Mouse (Mus musculus) spleen, embryonic (tissue): Measurements from ENCODE around the gene Galnt18.

Source experiments
- CTCF ChIA-PET: fragments of 350-600 bp; sonication (Branson Sonifier 250); formaldehyde crosslinking; loops from one replicate; lab custom pipeline; 2022; lab: Charles Lee

The Galnt18 gene

DNA sequence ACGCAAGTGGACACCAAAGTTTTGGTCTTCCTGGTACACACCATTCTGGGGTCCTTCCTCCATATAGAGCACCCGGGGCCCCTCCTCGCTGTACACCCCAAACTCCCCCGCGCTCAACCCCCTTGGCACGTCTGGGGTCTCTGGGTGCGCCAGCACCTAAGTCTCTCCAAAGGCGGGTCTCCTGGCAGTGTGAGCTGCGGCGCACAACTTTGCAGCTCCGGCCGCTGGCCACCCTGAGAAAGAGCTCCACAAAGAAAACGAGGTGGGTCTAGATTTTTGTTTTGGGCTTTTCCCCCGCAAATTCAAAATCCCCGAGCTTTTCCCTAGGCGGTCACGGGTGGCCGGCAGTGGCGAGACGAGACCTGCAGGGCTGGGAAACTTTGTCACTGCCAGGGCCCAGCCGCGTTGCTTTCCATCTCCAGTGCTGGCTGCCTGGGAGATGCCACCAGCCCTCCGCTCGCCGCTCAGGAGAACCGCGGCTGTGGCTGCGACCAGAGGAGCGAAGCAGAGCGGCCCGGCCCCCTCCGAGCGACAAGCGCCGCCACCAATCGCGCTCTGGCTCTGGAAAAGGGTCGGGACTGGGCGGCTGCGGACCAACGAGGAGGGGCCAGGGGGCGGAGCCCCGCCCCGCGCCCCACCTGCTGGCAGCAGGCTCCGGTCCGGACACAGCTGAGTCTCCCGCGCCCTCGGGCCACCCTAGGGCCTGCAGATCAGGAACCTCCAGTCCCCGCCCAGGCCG lies at the start of gene Galnt18:
Galnt18 (minus strand) TSS at position 474 of the 739 bp plus-strand sequence.
- CTCF ChIA-PET = no interaction called here

DNA sequence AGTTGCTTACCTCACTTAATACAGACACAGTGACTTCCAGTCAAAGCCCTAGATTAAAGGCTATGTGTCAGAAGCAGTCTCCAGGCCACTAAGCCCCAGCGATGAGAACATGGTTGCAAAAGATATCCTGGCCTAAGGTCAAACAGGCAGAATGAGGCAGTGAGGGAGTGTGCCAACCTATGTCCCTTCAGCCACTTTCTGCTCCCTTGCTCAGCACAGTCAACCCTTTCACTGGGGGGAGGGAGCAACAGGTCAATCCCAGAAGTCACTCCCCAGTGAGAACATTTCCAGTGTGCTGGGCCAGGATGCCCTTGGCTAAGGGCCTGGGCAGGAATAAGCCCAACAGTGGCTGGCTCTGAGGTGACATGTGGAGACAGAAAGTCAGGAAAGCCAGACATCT lies 47.6 kb upstream of the Galnt18 start:
- CTCF ChIA-PET = no interaction called here

DNA sequence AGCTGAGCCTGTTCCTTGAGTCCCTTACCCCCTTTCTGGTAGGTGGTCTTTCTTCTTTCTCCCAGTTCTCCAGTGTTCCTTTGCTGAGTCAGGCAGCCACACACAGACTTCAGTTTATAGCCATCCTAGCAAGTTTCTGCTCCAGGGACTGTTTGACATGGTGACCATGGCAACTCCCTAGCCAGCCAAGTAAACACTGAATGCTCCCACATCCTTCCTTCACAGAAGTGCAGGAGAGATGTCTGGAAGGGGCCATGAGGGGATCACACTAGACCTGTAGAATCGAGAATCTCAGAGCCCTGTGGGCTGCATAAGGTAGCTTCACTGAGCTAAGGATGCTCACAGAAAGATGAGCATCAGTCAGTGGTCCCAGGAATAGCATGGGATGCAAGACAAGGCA lies 33.3 kb upstream of the Galnt18 start:
- CTCF ChIA-PET = no interaction called here

DNA sequence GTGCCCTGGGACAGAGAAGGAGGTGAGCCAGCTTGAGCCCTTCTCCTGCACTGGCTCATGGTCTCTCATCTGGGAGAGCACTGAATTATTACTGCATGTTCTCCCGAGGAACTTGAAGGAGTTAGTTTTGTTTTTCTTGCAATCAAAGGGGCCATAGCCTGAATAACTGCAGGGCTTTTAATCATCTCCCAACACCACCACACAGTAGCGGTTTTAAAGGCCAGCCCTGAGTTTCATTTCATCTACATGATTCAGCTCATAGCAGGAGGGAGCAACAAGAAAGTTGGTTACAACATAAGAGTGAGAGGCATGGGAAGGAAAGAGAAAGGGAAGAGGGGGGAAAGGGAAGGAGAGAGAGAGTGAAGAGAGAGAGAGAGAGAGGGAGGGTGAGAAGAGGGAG lies 31.3 kb upstream of the Galnt18 start:
- CTCF ChIA-PET = no interaction called here

DNA sequence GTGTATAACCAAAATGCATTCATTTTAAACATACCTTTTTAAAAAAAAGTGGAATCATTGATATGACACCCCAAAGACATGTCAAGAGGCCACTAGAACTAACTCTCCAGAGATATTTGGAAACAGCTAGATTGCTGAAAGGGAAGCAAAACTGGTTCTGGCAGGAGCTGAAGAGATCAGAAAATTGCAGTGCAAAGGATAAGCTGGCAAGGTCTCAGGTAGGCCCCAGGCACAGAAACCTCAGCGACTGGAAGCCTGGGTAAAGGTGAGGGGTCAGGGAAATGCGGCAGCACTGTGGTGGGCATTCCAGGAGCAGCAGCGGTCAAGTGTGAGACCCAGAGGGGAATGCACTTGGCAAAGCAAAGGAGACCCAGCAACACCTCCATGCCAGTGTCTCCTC lies 30.0 kb upstream of the Galnt18 start:
- CTCF ChIA-PET = no interaction called here

DNA sequence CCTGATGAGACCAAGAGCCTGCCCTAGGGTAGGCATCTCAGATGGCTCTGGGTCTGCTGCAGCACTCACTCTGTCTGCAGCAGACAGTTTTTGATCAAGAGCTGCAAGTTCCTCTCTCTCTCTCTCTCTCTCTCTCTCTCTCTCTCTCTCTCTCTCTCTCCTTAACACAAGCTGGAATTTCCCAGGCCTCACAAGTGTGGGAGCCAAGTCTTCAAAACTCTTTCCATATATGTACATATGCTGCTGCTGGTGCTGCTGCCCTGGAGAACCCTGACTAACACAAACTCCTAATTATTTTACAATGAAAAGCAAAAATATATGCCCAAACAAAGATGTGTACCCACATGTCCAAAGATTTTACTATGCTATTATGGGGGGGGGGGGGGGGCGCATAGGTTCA lies 26.3 kb upstream of the Galnt18 start:
- CTCF ChIA-PET = no interaction called here

DNA sequence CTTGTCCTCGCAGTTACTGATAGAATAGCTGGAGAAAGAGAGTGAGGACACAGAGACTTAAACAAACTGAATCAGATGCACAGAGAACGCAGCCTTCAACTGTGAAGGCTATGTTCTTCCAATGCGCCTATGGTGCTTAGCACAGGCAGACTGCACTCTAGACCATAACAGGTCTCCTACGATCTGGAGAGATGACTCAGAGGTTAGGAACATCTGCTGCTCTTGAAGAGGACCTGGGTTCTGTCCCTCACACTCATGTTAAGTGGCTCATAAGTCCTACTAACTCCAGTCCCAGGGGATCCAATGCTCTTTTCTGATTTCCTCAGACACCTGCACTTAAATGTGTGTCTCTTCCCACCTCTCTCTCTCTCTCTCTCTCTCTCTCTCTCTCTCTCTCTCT lies 24.9 kb upstream of the Galnt18 start:
- CTCF ChIA-PET = no interaction called here

DNA sequence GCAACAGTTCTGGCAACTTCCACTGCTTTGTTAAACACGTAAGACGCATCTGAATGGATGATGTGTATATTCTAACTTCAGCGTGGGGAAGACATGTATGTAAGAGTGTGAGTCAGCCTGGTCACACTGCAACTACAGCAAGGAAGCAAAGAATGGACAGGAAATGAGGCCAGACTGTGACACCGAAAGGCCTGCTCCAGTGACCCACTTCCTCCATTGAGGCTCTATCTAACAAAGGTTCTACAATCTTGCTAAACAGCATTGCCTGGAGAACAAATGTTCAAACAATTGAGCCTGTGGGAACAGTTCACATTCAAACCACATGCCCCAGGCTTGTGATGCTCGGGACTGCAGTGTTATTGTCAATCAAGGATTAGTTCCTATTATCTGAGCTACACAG lies 21.0 kb upstream of the Galnt18 start:
- CTCF ChIA-PET = no interaction called here

DNA sequence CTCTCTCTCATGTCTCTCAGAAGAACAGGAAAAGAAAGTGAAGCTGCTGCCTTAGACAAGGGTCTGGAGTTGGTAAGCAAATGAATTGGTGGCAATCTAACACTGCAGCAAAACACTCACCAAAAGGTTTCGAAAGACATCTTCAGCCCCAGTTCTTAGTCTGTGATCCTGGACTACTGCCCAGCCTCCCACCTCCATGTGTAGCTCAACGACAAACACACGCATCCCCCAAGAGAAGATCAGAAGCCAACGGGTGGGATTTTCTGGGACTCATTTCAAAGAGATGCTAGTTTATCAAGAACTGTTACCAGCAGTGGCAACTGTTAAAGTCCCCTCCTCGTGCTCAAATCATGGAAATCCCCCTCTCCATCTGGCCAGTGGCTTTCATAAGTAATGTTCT lies 20.3 kb upstream of the Galnt18 start:
- CTCF ChIA-PET = no interaction called here

DNA sequence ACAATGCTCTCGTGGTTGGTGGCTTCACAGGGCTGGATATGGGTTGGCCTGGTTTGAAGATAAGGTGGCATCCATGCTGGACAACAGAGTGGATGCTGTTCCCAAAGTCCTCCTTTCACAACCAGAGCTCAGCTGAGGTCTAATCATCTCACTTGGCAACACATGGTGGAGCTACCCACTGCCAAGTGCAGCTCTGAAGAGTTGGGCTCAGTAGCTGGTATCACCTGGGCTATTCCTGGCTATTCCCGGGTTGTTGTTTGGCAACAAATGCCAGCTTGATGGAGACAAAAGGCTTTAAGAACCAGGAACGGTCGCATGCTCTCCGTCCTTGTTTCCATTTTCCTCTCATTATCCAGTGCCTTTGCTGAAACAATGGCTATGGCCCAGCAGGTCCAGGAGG lies 19.2 kb upstream of the Galnt18 start:
- CTCF ChIA-PET = no interaction called here

DNA sequence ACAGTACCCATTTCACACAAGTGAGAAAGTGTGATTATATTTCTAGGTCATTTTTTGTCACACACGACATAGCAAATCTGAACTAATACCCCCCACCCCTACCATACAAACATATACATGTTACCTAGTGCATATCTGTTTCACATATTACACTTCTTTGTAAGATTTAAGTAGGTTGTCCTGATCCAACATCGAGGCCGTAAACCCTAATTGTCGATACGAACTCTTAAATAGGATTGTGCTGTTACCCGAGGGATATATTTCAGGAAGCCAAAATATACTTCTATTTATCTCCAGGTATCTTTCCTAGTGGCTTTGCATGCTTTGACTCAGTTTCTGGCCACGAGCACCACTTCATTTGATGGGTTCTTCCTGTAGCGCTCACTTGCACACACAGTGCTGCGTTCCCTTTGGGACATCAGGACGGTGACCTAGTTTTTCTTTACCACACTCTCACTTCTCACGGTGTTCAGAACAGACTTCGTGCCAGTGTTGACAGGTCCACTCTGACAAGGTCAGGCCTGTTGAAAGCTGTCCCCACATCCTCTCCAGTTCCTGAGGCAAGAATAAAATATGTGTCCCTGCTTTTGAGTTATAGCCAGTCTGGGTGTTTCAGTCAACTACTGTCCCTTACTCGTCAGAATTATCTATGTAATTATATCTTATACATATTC lies 17.7 kb upstream of the Galnt18 start:
- CTCF ChIA-PET = no interaction called here

DNA sequence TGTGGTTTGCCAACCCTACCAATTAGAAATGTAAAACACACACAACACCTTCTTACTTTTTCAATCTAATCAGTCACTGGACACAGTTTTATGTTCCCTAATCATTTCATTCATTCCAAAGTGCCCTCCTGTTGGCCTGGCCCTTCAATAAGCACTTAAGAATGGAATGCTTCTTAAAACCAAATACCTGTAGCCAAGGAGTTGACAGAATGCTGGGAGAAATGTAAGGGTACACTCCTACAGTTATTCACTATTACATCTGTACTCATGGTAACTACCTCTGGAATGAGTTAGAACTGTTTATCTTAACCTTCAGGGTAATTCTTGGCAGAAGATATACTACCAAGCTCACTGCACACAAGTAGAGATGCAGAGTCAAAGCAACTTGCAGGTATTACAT lies 15.3 kb upstream of the Galnt18 start:
- CTCF ChIA-PET = no interaction called here

DNA sequence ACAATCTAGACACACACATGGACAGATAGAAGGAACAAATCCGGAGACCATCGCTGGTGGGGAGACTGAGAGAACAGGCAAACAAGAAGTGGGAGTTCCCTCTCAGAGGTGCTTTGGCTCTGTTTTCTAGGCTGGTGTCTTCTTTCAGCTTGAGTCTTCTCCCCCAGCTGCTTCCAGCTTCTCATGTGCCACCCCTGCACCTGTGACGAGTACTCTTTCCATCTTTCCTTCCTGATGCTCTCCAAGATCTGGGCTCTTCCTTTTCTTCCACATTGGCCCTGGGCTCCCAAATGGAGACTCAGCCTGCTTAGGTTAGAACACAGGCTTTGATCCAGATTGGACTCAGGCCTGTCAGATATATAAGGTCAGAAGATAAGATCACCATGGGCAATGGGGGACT lies 12.4 kb upstream of the Galnt18 start:
- CTCF ChIA-PET = no interaction called here

DNA sequence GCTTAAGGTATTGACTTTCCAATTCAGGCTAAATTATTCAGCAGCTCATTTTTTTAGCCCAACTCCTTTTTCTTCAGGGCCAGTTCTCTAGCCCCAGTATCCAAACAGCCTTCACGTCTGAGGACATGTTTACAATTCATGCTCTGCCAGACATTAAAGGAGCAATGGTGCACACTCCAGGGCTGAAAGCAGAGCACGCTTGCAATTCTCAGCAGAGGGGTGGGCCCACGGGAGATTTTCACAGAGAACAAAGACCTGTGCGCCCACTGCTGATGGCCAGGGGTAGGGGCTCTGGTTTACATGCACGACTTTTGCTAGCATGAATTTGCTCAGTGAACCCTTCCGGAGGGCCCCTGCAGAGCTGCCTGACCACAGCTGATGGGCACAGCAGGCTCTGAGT lies 11.6 kb upstream of the Galnt18 start:
- CTCF ChIA-PET = no interaction called here

DNA sequence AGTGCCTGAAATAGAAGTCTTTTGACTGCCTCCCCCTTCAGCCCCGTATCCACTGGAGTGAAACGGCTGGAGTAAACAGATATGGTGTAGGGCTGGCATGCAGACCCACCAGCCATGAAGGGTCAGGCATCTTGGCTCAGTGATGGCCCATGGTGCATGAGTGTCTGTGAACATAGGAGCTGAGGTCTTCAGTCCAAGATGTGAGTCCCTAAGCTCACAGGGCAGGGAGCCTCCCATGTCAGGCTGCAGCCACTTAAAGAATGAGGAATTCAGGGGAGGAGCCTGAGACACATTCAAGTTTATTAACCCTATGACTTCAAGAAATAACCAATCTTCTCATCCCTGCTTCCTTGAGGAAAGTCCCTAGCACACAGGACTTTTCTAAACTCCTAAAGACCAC lies 8.1 kb upstream of the Galnt18 start:
- CTCF ChIA-PET = no interaction called here

DNA sequence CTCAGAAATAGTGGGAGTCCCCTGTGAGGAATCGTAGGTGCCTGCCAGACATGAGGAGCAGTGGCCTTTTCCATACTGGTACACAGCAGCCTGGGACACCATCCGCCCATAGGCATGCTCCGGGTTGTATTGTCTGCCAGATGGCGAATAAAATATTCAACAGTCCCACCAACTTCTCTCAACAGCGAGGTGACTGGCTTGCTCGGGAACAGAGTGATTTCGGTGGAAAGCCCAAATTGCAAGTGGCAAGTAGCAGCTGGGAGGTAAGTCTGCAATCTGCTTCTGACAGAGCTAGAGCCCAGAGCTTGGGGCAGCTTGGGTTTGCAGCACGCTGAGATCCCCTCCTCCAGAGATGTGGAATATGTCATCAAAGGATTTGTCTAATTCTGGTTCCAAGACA lies 5.7 kb upstream of the Galnt18 start:
- CTCF ChIA-PET = no interaction called here

DNA sequence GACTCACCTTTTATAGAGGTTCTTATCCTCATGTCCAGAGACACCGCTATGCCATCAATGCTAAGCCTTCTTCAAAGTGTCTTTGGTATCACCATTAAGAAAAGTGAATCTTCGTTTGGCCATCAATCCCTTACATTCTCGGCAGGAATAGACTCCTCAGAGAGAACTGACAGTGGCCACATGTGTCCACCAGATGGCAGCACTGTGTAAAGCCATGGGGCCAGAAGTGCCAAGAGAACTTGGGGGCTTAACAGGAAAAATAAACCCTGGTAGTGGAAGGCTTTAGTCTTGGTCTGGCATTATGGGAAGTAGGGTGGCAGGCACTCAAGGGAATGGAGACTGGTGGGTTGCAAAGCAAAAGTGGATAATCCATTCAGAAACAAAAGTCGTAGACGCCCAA lies 2.3 kb upstream of the Galnt18 start:
- CTCF ChIA-PET = no interaction called here

DNA sequence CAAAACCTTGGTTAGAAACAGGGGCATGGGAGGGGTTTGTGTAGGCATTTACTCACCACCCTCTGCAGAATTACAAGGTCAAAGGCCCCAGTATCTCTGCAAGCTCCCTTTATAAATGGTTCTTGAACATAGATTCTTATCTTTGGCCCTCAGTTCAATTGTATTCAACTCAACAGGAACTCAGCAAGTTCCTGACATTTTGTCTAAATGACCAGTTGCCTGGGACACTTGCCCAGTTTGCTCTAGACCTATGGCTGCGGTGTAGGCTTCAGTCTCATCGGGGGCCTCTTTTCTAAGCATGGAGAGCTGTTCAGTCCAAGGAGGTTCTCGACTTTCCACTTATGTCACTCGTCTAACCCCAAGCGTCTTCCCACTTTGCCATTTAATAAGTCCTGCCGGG lies 1.5 kb upstream of the Galnt18 start:
- CTCF ChIA-PET = no interaction called here

DNA sequence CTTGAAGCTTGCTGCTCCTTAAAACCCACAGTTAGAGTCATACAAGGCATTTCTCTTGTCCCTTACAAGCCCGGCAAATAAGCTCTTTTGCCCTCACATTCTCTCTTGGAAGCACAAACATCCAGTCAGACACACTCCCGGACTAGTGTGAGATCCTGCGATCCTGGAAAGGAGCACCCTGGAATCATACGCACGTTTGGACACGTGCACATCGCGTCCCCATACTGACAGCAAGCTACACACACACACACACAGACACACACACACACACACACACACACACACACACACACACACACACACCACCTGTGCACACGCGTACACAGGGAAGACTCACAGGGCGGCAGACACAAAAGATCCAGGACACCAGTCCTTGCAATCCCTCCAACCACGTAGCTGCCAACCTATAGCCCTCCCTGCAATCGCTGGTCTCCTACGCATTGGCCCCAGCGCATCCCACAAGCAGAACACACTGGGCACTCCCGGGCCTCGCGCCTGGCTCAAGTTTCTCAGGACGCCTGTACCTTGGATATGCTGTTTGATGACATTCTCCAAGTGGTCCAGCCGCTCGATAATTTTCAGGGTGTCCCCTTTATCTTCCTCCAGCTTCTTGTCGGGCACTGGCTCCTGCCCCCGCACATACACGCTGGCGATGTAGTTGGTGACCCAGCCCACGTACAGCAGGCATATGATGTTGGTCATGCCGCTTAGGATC lies 831 bp downstream of the Galnt18 start:
- CTCF ChIA-PET = no interaction called here

DNA sequence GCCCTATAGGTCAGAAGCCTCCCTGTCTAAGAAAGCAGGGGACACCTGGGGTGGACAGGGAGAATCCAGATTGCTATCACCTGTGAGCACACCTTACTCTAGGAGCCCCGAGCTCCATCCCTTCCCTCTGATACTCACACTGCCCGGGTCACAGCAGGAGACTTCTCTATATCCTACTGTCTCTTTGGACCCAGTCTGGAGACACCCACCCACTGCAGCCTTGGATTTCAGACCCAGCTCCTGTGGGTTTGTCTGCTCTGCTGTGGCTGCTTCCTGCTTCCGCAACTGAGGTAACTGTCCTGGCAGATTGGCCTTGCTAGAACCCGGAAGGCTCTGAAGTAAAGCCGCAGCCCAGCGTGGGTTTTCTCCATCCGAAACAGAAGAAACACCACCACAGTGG lies 1.6 kb downstream of the Galnt18 start:
- CTCF ChIA-PET = no interaction called here

DNA sequence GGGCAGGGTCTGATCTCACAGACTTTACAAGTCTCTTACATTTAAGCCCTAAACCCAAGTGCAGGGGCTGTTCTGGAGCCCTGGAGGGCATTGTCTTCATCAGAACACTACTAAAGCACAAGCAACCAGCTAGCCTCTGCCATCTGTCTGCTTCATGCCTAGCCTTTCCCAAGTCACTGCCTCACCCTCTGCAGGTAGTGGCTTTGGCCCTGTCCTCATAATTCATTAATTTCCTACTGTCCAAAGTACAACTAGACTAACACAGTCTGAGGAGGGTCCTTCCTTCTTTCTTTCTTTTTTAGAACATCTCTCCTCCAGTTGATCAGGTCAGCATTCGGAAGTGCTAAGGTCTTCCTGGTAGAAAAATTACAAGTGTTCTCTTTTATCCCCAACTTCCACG lies 2.6 kb downstream of the Galnt18 start:
- CTCF ChIA-PET = no interaction called here

DNA sequence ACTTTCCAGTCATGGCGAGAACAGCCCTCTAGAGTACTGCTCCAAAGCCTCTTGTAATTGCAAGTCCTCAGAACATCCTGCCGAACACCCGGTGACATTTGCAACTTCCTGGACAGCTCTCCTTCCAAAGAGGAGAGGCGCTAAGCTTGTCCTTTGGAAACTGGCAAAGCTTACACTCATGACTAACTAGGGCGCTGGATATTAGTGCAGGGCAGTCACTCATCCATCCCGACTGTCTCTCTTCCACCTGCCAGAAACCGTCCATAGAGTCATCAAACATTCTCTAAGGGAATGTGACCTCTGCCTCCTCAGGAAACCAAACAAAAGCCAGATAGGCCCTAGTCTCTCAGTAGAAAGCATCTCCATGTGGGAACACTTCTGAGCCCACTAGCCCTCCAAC lies 3.6 kb downstream of the Galnt18 start:
- CTCF ChIA-PET = no interaction called here

DNA sequence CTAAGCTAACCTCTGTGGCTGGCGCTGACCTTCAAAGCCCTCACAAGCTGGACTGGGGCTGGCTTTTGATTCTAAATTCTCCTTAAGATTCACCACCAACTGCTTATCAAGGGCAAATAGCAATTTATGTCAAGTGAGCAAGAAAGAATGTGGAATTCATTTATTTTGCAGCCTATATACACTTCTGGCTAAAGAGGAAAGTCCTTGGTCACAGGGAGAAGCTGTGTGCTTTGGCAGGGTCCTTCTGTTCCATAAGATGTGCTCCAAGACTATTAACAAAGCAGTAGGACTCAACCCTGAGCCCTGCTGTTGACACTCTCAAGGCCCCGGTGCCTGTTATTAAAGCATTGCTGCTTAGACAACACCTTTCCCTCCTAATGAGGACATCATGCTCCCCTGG lies 7.4 kb downstream of the Galnt18 start:
- CTCF ChIA-PET = no interaction called here
